Mouse (Mus musculus) layer of hippocampus, adult 2 months (tissue): Measurements from ENCODE around the gene Odf3l2. TPM values are rescaled to one million over a fixed set of nuclear protein-coding genes. Genes with fewer than 3 reads are reported as not detected.

ENCODE experiments used
- DNase-seq, 2 experiments: peaks; one replicate each; pipeline ENCODE4 v3.0.0; 2022; ENCODE audit warnings: low spot score in 2 of 2
- H3K27ac ChIP-seq: fragments of 200-600 bp; 2 replicates; pipeline ENCODE4 v1.8.1; 2022
- H3K4me3 ChIP-seq: fragments of 200-600 bp; 2 replicates; pipeline ENCODE4 v1.8.1; 2022; ENCODE audit warnings: mild to moderate bottlenecking
- CTCF ChIP-seq: fragments of 200-600 bp; conservative IDR thresholded peaks from 2 replicates; pipeline ENCODE4 v1.8.1; 2022; ENCODE audit warnings: antibody characterized with exemption, mild to moderate bottlenecking, moderate library complexity
- long read RNA-seq, 2 experiments: library from polyadenylated mRNA; stranded (forward); transcript quantifications; one replicate each; pipeline ENCODE4 v2.0.0; 2021; ENCODE audit warnings: borderline mapping rate in 2 of 2
- total RNA-seq, 2 experiments: library from RNA; stranded (reverse); gene quantifications; 2 replicates each; pipeline ENCODE4 v1.2.3; 2021

The Odf3l2 gene
- under 1 TPM; 0.29 to 0.38 TPM for total RNA-seq
- long read RNA-seq, experiment 1 = 0 reads
- long read RNA-seq, experiment 2 = 0 reads

DNA sequence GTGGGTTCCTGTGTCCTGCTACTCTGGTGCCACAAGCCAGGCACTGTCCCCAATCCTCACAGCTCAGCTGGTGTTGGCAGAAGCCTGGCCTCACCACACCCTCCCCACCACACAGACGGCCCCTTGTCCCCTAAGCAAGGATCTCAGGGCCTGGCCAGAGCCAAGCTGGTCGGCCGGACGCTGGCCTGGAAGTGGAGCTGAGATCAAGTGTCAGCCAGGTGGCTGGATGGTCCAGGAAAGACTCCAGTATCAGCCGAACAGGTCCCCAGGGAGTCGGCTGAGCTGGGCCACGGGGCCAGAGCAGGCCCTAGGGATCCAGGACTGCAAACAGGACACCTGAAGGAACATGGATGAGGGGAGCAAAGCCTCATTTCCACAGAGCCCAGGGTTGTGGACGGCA is at the start of gene Odf3l2:
Gene Odf3l2, minus strand, starts transcription at position 28 of the 400 bp plus-strand sequence.
- TF ChIP-seq CTCF = no peak
- DNase-seq = no peak
- H3K27ac ChIP-seq = no peak within 1 kb of the TSS
- H3K4me3 ChIP-seq = no peak within 1 kb of the TSS

- no peak overlapping the region for H3K4me3 ChIP-seq
- TF ChIP-seq CTCF = no peak
- H3K27ac ChIP-seq = no peak overlapping the region
- DNase-seq = no peak
Observed at GRCm38 (mm10) chr10:79694379-79694655, 48.8 kb upstream of the Odf3l2 start.

DNA sequence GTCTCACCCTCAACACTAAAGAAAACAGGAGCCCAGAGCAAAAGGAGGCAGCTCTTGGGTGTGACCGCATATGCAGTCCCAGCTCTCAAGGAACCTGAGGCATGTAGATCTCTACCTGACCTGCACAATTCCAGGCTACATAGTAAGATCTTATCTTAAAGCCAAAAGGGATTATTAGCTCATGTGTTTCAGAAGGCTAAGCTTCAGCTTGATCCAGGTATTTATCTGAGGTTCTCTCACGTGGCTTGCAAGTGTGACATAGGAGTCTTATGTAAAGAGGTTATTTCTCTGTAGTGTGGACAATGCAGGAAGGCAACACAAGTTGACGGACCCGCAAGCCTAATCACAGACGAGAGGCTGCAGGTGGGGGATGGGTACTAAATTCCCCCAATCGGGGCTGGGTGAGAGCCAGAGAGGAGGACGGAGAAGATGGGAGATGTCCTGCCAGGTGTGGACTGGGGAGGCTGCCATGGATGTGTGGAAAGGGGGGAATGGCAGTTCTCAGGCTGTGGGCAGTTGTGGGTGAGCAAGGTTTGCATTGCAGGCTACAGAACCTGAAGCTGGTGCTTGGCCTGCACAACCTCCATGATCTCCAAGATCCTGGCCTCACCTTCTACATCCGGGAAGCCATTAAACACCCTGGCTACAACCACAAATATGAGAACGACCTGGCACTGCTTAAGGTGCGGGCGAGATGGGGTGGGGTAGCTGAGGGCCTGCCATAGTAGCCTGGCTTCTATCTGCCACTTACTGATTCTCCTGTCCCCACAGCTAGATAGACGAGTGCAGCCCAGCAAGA is 48.2 kb upstream of the Odf3l2 start:
- no peak overlapping the region for H3K27ac ChIP-seq
- no peak overlapping the region for H3K4me3 ChIP-seq
- no peak for DNase-seq
- no peak for TF ChIP-seq CTCF

DNA sequence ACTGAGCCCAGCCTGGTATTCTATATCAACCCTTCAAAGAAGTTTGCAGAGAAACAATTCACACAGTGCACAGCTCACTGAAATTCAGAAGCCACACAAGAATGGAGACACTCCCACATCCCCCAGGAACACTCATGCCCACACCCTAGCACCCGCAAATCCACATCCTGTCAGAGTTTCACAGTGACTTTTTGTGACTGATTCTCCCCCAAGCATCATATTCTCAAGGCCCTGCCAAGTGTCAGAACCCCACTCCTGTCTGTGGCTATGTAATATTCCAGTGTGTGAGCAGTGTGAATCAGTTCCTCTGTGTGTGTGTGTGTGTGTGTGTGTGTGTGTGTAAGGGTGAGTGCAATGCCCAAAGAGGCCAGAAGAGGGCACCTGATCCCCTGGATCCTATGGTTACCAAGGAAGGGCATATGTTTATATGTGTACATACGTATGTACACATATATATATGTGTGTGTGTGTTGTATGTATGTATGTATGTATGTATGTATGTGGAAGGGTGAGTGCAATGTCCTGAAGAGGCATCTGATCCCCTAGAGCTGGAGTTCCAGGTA is 46.5 kb upstream of the Odf3l2 start:
- Histone ChIP-seq H3K4me3 (no peak overlapping the region), H3K27ac (no peak overlapping the region)
- no peak for DNase-seq
- TF ChIP-seq CTCF = no peak

- TF ChIP-seq CTCF = no peak
- H3K27ac ChIP-seq = 0 out of 2 replicates have a peak overlapping the region, but pooled peaks have one; percentile 1
- no peak for DNase-seq
- no peak overlapping the region for H3K4me3 ChIP-seq
Observed at GRCm38 (mm10) chr10:79689178-79689577, 43.6 kb upstream of the Odf3l2 start.

- H3K27ac ChIP-seq = 0 out of 2 replicates have a peak within 1 kb of the TSS, but pooled peaks have one; percentile 1
- no peak for TF ChIP-seq CTCF
- no peak within 1 kb of the TSS for H3K4me3 ChIP-seq
- no peak for DNase-seq
Observed at GRCm38 (mm10) chr10:79688720-79689119, 43.2 kb upstream of the Odf3l2 start, which contains the start of gene Gzmm. Gene Gzmm (plus strand): TSS chr10:79689020.

DNA sequence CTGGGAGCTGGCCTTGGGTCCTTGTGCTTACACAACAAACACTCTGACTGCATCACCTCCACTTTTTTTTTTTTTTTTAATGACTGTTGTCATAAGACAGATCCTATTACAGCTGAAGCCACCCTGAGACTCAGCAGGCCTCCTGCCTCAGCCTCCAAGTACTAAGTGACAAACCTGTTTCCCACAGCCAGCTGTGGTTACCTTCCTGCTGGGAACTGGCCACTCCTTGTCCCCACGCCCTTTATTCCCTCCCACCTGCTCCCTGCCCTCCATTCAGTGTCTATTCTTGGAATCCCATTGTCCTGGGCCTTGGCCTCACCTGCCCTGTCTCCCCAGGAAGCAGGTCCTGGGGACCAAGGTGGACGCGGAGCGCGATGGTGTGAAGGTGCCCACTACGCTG is 42.0 kb upstream of the Odf3l2 start:
- TF ChIP-seq CTCF = no peak
- no peak overlapping the region for H3K4me3 ChIP-seq
- DNase-seq = no peak
- no peak overlapping the region for H3K27ac ChIP-seq

GRCm38 (mm10) chr10:79686691-79687090 is 41.2 kb upstream of the Odf3l2 start:
- H3K27ac ChIP-seq = no peak overlapping the region
- no peak for DNase-seq
- no peak for TF ChIP-seq CTCF
- no peak overlapping the region for H3K4me3 ChIP-seq

DNA sequence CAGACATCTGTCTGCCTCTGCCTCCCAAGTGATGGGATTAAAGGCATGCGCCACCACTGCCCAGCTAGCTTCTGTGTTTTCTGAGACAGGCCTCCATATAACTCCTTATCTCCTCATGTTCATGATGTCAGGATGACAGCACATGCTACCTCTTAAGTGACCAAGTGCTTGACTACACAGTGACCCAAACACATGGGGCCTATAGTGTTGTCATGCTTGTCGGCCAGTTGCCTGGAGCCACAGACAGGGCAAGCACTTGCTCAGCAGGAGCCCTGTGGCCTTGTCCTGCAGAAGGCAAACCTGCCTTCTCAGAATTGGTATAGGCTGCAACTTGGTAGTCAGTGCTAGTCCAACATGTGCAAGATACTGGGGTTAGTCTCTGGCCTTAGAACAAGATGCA is 40.7 kb upstream of the Odf3l2 start:
- Histone ChIP-seq H3K27ac (no peak overlapping the region), H3K4me3 (no peak overlapping the region)
- DNase-seq = no peak
- no peak for TF ChIP-seq CTCF

GRCm38 (mm10) chr10:79684770-79685600 is 39.4 kb upstream of the Odf3l2 start:
- no peak overlapping the region for H3K4me3 ChIP-seq
- no peak for TF ChIP-seq CTCF
- peak overlapping the region; percentile 77; the same call in 1 of the 2 replicates for H3K27ac ChIP-seq
- no peak for DNase-seq

DNA sequence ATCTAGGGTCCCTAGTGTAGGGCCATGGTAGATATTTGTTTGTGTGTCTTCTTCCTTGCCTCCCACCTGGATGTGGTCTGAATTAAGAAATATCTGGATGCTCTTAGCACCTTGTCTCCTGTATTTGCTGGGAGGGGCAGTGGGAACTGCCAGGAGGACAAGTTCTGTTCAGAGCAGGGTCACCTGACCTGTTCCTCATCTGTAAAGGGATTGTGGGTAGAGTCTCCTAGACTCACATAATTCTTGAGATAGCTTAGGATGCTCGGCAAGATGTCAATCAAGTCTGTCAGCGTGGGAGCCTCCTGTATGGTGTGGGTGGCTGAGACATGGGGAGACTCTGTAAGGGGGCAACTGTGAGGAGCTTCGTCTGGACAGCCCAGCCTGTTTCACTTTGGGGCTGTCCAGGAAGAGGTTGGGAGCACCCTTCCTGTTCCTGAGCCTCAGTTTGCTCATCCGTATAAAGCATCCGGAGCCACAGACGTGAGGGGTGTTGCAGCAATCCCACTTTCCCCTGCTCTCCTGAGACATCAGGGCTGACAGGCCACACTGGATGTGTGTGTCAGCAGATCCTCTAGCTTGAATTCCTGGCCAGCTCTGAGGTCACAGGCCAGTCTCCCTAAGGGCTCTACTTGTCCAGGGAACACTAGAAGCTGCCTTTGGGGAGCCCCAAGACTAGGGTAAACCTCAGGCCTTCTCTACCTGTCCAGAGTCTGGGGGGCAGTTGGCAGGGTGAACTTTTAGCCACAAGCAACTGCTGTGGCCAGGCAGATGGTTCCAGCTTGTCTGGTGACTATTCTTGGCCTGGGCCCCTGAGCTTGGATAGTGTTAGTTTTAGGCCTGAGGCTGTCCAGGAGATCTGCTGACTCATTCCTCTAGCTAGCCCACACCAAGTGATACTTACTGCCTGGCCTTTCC is 38.4 kb upstream of the Odf3l2 start:
- no peak for TF ChIP-seq CTCF
- peak overlapping the region; percentile 71 for H3K4me3 ChIP-seq
- H3K27ac ChIP-seq = peak overlapping the region; percentile 77
- DNase-seq = no peak

DNA sequence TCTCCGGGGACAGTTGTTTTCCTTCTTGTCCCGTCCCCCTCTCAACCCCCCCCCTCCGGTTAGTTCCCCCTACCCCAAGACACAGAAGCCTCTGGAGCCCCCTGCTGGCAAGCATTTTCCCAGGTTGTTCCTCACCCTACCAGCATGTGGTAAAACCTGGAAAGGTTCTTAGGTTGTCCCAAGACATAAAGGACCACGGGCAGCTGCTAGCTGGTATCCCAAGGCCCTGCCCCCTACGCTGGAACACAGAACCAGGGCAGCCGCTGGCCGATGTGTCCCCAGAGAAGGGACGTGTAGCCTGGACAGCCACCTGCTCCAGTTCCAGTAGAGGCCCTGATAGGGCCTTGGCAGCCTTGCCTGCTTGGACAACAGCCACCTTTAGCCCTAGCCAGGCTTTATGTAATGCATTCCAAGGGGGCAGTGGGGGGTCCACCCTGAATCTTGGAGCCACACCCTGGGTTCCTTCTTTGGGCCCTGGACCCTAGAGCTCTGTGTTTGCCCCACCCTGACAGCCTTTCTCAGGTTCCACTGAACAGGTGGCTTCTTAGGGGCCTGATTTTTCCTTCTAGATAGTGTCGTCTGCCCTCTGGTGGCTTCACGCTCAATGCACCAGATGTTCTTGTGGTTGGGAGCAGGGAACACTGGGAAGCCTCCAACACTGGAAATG is 37.5 kb upstream of the Odf3l2 start:
- TF ChIP-seq CTCF = peak; percentile 53
- DNase-seq = peak in 1 of 2 experiments; percentile 54
- Histone ChIP-seq H3K27ac (peak overlapping the region; percentile 77), H3K4me3 (peak overlapping the region; percentile 71)
